Mouse (Mus musculus) inflammation-experienced regulatory T-cells, adult 6 months (primary cell): ENCODE measurements around the gene Heyl. TPM values are rescaled to one million over a fixed set of nuclear protein-coding genes. Genes with fewer than 3 reads are reported as not detected.
"Not testable (repeated sequence)": the region's sequence is repeated elsewhere in the genome, so short reads cannot be mapped to it uniquely, and the experiment has no call there.

Experiments
- ATAC-seq: one replicate; pipeline ENCODE4 v1.8.0; 2017
- polyA plus RNA-seq, 3 experiments: library from polyadenylated mRNA; unstranded; fragments of 100-300 nt; shearing (Covaris generic); gene quantifications; one replicate each; pipeline ENCODE4 v1.2.1; 2017

The Heyl gene
- polyA plus RNA-seq, 3 experiments from 2014 or later = 0.10 TPM; not detected in 2

GRCm38 (mm10) chr4:123289038-123289437, 55.7 kb downstream of the Heyl start:
- no peak for ATAC-seq

GRCm38 (mm10) chr4:123292390-123292789, 59.0 kb downstream of the Heyl start:
- no peak for ATAC-seq

- no peak for ATAC-seq
Measured at GRCm38 (mm10) chr4:123292989-123293388, 59.6 kb downstream of the Heyl start.

GRCm38 (mm10) chr4:123293661-123294443, 60.5 kb downstream of the Heyl start:
- ATAC-seq = no peak

- not testable (repeated sequence) for ATAC-seq
Measured at GRCm38 (mm10) chr4:123295026-123295425, 61.7 kb downstream of the Heyl start.

GRCm38 (mm10) chr4:123295516-123296147, 62.3 kb downstream of the Heyl start:
- no peak for ATAC-seq

GRCm38 (mm10) chr4:123296148-123296534, 62.8 kb downstream of the Heyl start:
- ATAC-seq = no peak

GRCm38 (mm10) chr4:123297195-123297960, 64.0 kb downstream of the Heyl start:
- ATAC-seq = no peak

GRCm38 (mm10) chr4:123298226-123298625, 64.9 kb downstream of the Heyl start:
- no peak for ATAC-seq

GRCm38 (mm10) chr4:123298980-123299670, 65.8 kb downstream of the Heyl start:
- no peak for ATAC-seq

Other genes with a start within 250 kb of the Heyl start
- gene Mycl, start 237.9 kb upstream of the Heyl start, polyA plus RNA-seq = not detected
- 10 to 100 TPM; 10.7 to 20.6 (median 19.9) TPM for gene Trit1, start 217.0 kb upstream of the Heyl start, polyA plus RNA-seq
- not detected for gene Bmp8b, start 128.4 kb upstream of the Heyl start, polyA plus RNA-seq
- not detected for gene Oxct2b, start 117.3 kb upstream of the Heyl start, polyA plus RNA-seq
- 100 to 1,000 TPM in 1 of 3 experiments, 10 to 100 TPM in 2; 68.9 to 105 (median 92.0) TPM for gene Ppie, start 93.6 kb upstream of the Heyl start, polyA plus RNA-seq
- not detected for gene Hpcal4, start 50.3 kb upstream of the Heyl start, polyA plus RNA-seq
- gene Nt5c1a, start 32.1 kb upstream of the Heyl start, polyA plus RNA-seq = not detected
- 10 to 100 TPM; 13.5 to 18.7 (median 14.7) TPM for gene Pabpc4, start 28.8 kb downstream of the Heyl start, polyA plus RNA-seq
- gene Oxct2a, start 90.1 kb downstream of the Heyl start, polyA plus RNA-seq = not detected
- gene Bmp8a, start 109.7 kb downstream of the Heyl start, polyA plus RNA-seq = not detected